Mouse (Mus musculus): ENCODE results near the gene Gm12355.

Gene Gm12355

GRCm38 (mm10) chr11:98581286-98582029, 44.0 kb downstream of the Gm12355 start:
- no peak for DNase-seq

GRCm38 (mm10) chr11:98580301-98581121, 45.0 kb downstream of the Gm12355 start:
- DNase-seq: peak; percentile 35

- DNase-seq: no peak
Observed at GRCm38 (mm10) chr11:98577776-98578175, 47.7 kb downstream of the Gm12355 start.

Data from kidney, postnatal 14 days (tissue).